Comparison of ENCODE assay signal across 9 mouse cellular contexts in the genomic region with DNA sequence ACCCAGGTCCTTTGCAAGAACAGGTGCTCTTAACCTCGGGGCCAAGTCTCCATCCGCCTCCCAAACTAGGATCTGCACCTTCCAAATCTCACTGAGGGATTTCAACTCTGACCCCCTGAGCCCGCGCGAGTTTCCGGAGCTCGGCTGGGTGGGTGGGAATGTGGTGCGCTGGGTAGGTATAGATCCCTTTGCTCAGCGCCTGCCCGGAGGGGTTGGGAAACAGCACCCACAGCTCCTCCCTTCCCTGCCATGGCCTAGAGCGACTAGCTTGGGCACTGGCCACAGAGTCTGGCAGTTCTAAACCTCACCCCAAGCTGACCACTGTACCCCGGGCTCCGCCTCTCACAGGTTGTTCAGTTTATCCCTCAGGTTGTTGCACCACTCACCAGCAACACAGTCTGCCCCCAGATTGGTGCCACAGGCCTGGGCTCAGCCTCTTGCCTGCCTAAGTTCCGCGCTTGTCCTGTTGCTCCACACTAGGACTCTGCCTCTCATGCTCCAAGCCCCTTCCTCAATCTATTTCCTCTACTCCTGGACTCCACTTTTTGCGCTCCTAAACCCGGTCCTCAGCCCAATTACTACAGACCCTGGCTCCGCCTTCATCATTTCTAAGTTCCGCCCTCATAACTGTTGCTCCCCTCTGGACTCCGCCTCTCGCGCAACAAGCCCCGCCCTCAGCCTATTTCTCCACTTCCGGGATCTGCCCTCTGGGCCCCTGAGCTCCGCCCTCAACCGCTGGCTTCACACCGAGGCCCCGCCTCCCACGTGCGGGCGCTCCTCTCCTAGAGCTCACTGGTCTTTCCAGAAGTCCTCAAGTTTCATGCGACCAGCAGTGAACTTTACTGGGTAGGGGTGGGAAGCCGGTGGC.
DNase-seq lines count a peak whose midpoint lies in the region; ATAC-seq and TF ChIP-seq lines count a peak whose summit lies in the region.
"Had no signal": no experiment of that assay in that cellular context is flagged by ENCODE, and none has a peak within 500 bp of the region (broad histone marks: within the 10 kb centered on the region; RNA-seq: fewer than 3 reads in every experiment).

No protein-coding gene starts in this region.

- H3K4me2 ChIP-seq in hindbrain, embryonic 14.5 days (replicated peaks) = no peak overlapping the region
- H3K4me2 ChIP-seq in hindbrain, postnatal 0 days (ENCODE audit: low read depth, low read length) = no peak overlapping the region
- H3K4me2 ChIP-seq in intestine, postnatal 0 days (replicated peaks; ENCODE audit: low read depth) = 0 out of 2 replicates have a peak overlapping the region, but pooled peaks have one; percentile 9
- H3K4me2 ChIP-seq: hindbrain, embryonic 15.5 days had no signal

- no peak for TF ChIP-seq POLR2A in cerebellum, adult 2 months (IDR thresholded peaks at IDR 0.05; ENCODE audit: borderline replicate concordance, insufficient read depth, low read length)

- no peak for TF ChIP-seq CTCF in hindbrain, postnatal 0 days (IDR thresholded peaks at IDR 0.05; ENCODE audit: low read depth)
- no peak for TF ChIP-seq CTCF in intestine, postnatal 0 days (IDR thresholded peaks at IDR 0.05; ENCODE audit: low read depth)
- no peak for TF ChIP-seq CTCF in gastrocnemius, adult 2 months (IDR thresholded peaks at IDR 0.05)
- TF ChIP-seq CTCF in cerebellum, adult 2 months (IDR thresholded peaks at IDR 0.05; ENCODE audit: borderline replicate concordance, insufficient read depth, low read depth, low read length) = no peak

- ATAC-seq in hindbrain, embryonic 14.5 days (ENCODE audit: low FRiP score) = peak; percentile 24; the same call in 1 of the 2 replicates
- no peak for ATAC-seq in hindbrain, postnatal 0 days
- peak; percentile 49 for ATAC-seq in intestine, postnatal 0 days
- peak; percentile 81 for ATAC-seq in megakaryocyte progenitor cell, adult 5-6 weeks (replicated peaks; ENCODE audit: poor library complexity)

- no peak overlapping the region for H3K9ac ChIP-seq in hindbrain, embryonic 14.5 days
- H3K9ac ChIP-seq in hindbrain, postnatal 0 days (replicated peaks; ENCODE audit: low read length) = no peak overlapping the region
- H3K9ac ChIP-seq in intestine, postnatal 0 days (ENCODE audit: low read depth, low read length) = no peak overlapping the region
- H3K9ac ChIP-seq: hindbrain, embryonic 15.5 days had no signal

- no peak for DNase-seq in hindbrain, embryonic 14.5 days (ENCODE audit: low spot score)
- no peak for DNase-seq in hindbrain, postnatal 0 days (ENCODE audit: low spot score)
- peak; percentile 20 for DNase-seq in adrenal gland, postnatal 10 days
- DNase-seq in right cerebral cortex, postnatal 14 days = no peak
- no peak for DNase-seq in gastrocnemius, adult 2 months
- no peak for DNase-seq in cerebellum, adult 2 months

- intact Hi-C loops in gastrocnemius, adult 2 months (cut with DNase I) = no loop called here

- H3K36me3 ChIP-seq in hindbrain, embryonic 14.5 days (replicated peaks; ENCODE audit: control insufficient read depth, insufficient read depth) = no peaks in the 10 kb centered on the region
- no peaks in the 10 kb centered on the region for H3K36me3 ChIP-seq in hindbrain, postnatal 0 days (ENCODE audit: insufficient read depth, low read length)
- H3K36me3 ChIP-seq in intestine, postnatal 0 days (ENCODE audit: control insufficient read depth, insufficient read depth) = no peaks in the 10 kb centered on the region
- H3K36me3 ChIP-seq: hindbrain, embryonic 15.5 days had no signal

- no peaks in the 10 kb centered on the region for H3K27me3 ChIP-seq in hindbrain, embryonic 14.5 days (ENCODE audit: control insufficient read depth, insufficient read depth, low read length)
- no peaks in the 10 kb centered on the region for H3K27me3 ChIP-seq in hindbrain, postnatal 0 days (ENCODE audit: insufficient read depth, low read length)
- H3K27me3 ChIP-seq in intestine, postnatal 0 days (replicated peaks; ENCODE audit: control insufficient read depth, insufficient read depth, low read length) = no peaks in the 10 kb centered on the region
- H3K27me3 ChIP-seq in cerebellum, adult 2 months (ENCODE audit: control insufficient read depth, insufficient read depth, low read length) = no peaks in the 10 kb centered on the region
- H3K27me3 ChIP-seq: hindbrain, embryonic 15.5 days had no signal

- WGBS in hindbrain, embryonic 14.5 days = 43% methylated on average over 33 of the region's 33 CpGs
- 41% methylated on average over 33 of the region's 33 CpGs for WGBS in hindbrain, postnatal 0 days
- 35% methylated on average over 33 of the region's 33 CpGs for WGBS in intestine, postnatal 0 days
- WGBS in cerebellum, adult 2 months = 42% methylated on average over 33 of the region's 33 CpGs

- no peak overlapping the region for H3K4me3 ChIP-seq in hindbrain, embryonic 14.5 days (replicated peaks; ENCODE audit: low read length)
- H3K4me3 ChIP-seq in hindbrain, postnatal 0 days (ENCODE audit: low read length) = no peak overlapping the region
- no peak overlapping the region for H3K4me3 ChIP-seq in intestine, postnatal 0 days (ENCODE audit: low read depth, low read length)
- H3K4me3 ChIP-seq in gastrocnemius, adult 2 months = no peak overlapping the region
- no peak overlapping the region for H3K4me3 ChIP-seq in cerebellum, adult 2 months (replicated peaks; ENCODE audit: insufficient read depth, low read depth, low read length)
- H3K4me3 ChIP-seq: hindbrain, embryonic 15.5 days had no signal

- H3K4me1 ChIP-seq in hindbrain, embryonic 14.5 days (replicated peaks; ENCODE audit: control insufficient read depth, insufficient read depth, low read length) = no peaks in the 10 kb centered on the region
- no peaks in the 10 kb centered on the region for H3K4me1 ChIP-seq in hindbrain, postnatal 0 days (ENCODE audit: insufficient read depth, low read length)
- no peaks in the 10 kb centered on the region for H3K4me1 ChIP-seq in intestine, postnatal 0 days (replicated peaks; ENCODE audit: control insufficient read depth, insufficient read depth, low read length)
- H3K4me1 ChIP-seq in cerebellum, adult 2 months (ENCODE audit: control insufficient read depth, insufficient read depth, low read length) = no peaks in the 10 kb centered on the region
- H3K4me1 ChIP-seq: hindbrain, embryonic 15.5 days had no signal

- no peak overlapping the region for H3K27ac ChIP-seq in hindbrain, embryonic 14.5 days
- H3K27ac ChIP-seq in hindbrain, postnatal 0 days = no peak overlapping the region
- H3K27ac ChIP-seq in intestine, postnatal 0 days (ENCODE audit: low read depth, low read length) = no peak overlapping the region
- no peak overlapping the region for H3K27ac ChIP-seq in gastrocnemius, adult 2 months
- no peak overlapping the region for H3K27ac ChIP-seq in cerebellum, adult 2 months (ENCODE audit: insufficient read depth, low read length)
- H3K27ac ChIP-seq: hindbrain, embryonic 15.5 days had no signal

- peaks cover 26% of the 10 kb centered on the region; the same call in 1 of the 2 replicates for H3K9me3 ChIP-seq in hindbrain, embryonic 14.5 days (ENCODE audit: control insufficient read depth, low read length)
- H3K9me3 ChIP-seq in hindbrain, postnatal 0 days (ENCODE audit: low read length) = peaks cover 3% of the 10 kb centered on the region; the same call in 1 of the 2 replicates
- H3K9me3 ChIP-seq in intestine, postnatal 0 days (ENCODE audit: control insufficient read depth) = no peaks in the 10 kb centered on the region
- H3K9me3 ChIP-seq: hindbrain, embryonic 15.5 days had no signal
